Mouse (Mus musculus): ENCODE measurements around the gene Slc35d1.

Slc35d1 gene

DNA sequence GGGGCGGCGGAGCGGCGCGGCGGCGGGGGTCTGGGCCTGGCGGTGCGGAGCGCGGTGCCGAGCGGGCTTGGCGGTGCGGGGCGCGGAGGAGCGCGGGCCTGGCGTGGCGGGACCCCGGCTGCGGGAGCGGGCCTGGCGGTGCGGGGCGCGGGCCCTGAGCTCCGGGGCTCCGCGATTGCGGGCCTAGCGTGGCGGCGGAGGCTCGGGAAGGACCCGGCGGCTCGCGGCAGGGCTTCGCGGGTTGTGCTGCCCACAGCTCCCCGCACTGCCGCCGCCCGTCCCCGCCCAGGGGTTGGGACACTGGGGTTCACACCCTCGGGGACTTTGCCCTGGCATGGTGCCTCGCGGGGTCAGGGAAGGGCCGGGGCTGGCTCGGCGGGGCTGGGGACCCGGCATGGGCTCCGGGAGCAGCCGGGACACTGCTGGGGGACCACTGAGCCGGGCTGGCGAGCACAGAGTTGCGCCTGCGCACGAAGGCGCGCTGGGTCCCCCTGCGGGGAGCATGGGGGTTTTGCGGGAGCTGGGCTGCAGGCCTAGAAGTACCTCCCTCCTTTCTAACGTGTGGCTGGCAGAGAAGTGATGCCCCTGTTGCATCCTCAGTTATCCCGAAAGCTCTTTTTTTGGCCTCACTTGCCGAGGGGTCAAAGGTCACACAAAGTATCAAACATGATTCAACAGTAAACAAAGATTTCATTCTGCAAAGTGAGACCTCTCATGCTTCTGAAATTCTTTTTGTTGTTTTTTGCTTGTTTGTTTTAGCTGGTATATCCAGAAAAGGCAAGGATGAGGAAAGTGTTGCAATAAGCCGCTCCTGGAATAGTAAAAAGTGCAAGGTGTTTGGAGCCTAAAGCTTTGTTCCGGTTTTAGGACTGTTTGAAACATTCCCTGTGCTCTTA, at the start of gene Slc35d1:
TSS of gene Slc35d1 (minus strand) at position 240 of the 896 bp plus-strand sequence.
- peak; percentile 85 for DNase-seq

DNA sequence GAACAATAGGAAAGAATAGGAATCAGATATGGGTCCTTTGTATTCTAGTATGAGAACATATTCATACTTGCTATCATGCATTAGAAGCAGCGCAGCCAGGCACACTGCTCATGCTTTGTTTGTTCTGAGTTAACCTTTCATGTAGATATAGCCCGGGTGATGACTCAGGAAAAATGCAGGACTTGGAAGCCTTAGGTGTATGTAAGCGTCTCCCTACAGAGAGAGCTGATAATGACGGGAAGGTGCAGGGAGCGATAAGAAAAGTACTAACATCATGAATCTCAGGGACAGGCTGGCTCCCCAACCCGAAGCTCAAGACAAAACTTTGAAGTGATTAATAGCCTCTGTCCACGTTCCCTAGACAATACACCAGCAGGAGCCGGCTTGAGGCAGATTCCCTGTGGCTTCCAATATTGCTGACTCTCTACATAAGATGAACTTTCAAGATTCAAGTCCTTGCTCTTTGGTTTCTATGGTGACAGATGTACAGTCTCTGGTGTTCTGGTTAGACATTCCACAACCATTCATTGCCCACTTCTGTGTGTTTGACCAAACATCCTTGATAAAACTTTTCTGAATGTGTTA, 48.9 kb upstream of the Slc35d1 start:
- no peak for DNase-seq

DNA sequence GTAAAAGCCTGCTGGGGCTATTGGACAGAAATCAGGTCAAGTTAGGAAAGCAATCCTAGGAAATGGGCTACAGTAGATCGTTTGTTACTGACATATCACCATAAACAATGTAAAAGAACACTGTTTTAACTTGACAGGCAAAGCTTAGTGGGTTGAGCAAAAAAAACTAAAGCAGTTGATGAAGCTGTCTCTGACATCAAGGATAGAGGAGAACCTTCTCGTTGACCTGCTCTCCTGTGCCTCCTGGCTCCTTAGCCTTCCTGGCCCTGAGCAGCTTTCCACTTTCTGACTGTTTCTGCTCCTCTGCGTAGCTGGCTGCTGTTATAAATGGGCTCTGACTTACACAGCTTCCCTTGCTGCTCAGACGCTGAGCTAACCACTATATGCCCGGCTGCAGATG, 48.4 kb upstream of the Slc35d1 start:
- DNase-seq = no peak

DNA sequence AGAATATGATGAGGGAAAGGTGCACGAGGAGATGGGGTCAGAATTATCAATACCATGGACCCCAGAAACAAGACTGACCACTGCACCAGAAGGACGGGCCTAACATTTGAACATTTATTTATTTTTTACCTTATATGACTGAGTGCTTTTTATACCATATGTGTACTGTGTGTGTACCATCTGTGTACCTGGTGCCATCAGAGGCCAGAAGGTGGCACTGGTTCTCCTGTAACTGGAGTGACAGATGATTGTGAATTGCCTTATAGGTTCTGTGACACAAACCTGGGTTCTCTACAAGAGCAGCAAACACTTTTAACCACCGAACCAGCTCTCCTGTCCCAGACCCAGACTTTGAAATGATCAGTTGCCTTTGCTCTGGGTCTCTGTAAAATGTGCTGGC, 43.9 kb upstream of the Slc35d1 start:
- no peak for DNase-seq

DNA sequence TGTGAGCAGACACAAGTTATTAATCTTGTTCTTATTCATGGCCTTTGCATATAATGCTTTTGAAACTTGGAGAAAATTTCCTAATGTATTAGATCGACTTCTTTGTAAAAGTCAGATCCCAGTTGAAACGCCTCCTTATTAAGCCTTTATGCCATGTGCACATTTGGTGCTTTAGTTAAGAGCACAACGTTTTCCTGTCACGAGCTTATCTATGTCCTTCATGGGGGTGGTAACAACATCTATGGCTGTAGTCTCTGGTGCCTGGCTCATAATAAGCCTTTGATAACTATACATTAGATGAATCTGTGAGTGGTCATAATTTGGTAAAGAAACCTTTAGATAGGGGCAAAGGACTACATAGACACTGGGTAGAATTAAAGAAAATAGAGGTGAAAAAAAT, 38.9 kb upstream of the Slc35d1 start:
- DNase-seq = no peak

DNA sequence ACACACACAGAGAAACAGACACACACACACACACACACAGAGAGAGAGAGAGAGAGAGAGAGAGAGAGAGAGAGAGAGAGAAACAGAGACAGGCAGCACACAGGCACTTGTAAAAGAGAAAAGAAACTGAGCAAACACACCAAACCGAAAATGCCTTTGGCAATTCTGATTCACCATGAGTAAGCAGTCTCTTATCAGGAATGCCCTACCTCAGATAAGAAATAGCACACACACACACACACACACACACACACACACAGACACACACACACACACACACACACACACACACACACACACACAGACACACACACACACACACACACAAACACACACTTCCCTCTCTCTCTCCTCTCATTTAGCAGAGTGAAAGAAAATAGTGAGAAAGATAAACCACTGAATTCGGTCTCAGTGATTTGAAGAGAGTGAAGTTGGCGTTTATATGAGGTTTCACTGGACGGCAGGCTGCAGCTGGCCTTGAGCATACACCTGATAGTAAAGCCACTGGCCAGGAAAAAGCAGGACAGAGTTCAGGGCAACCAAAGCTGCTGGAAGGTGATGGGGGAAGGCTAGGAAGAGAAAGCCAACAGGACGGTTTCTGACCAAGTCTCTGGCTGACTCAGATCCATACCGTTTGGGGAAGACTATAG, 34.6 kb upstream of the Slc35d1 start:
- no peak for DNase-seq

DNA sequence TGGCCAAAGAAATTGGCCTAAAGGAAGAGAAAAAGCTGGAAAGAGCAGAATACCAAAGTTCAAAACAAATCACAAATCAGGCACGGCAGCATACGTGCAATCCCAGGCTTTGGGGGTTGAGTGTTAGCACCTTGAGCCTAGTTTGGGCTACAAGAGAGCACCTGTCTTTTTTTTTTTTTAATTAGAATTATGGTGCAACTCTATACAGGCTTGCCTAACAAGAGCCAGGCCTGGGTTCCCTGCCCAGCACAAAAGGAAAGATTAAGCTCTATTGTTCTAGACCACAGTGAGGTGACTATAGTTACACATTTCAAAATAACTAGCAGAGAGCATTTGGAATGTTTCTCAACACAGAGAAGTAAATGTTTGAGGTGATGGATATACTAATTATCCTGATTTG, 32.8 kb upstream of the Slc35d1 start:
- no peak for DNase-seq

DNA sequence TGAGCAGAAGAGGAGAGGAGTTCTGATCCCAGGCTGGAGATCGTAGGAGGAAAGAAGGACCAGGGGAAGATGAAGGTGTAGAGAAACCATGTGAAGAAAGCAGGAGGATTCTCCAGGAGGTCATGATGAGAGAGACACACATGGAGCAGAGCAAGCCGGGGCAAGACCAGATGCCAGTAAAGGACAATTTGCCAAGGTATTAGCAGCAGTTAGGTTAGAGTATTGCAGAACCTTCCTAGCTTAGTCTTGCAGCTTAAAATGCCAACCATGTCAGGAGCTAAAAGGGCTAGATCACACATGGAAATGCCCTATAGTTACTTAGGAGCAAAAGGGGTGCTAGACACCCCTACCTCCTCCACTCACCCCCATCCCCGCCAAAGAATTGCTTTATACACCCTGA, 32.3 kb upstream of the Slc35d1 start:
- no peak for DNase-seq

DNA sequence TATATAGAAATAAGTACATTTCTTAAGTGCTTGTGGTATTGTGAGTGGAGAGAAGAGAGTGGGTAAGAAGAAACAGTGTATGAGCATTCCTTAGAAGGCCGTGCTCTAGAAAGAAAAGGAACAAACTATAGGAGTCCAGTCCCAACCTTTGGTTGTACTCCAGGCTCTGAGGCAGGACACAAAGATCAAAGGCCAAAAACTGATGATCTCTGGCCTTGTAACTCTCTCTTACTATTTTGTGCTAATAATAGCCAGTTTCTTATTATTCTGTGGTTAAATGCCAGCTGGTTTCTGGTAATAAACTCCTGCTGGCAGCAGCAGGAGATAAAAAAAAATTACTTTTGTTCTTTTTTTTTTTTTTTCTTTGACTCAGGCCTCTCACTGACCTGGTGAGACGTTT, 17.2 kb upstream of the Slc35d1 start:
- no peak for DNase-seq

DNA sequence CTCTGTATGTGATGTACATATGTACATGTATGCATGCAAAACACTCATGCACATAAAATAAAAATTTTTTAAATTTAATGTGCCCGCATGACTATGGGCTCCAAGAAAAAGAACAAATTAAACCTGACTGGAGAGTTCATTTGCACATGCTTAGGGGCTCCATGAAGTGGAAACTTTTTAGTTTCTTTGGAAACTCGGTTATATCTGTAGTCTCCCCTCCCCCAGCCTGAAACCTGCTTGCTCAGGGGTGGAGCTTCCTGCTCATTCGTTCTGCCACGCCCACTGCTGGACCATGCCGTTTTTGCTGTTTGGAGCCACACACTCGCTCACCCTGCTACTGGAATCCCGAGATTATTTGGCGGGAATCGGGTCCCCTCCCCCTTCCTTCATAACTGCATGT, 7.9 kb upstream of the Slc35d1 start:
- no peak for DNase-seq

DNA sequence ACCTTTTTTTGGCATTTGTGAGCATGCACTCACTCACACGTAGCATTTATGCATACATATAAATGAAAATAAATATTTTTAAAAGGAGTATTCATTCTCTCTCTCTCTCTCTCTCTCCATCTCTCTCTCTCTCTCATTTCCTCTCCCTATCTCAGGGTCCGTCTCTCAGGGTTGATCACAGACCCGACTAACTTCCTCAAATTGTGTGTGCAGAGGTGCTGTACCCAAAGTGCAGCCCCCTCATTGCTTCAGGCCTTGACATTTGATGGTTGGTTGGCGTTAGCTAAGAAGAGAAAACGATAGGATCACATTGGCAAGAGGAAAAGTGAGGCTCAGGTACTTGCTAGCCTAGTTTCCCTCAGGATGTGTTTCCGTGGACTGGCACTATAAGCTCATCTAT, 6.8 kb upstream of the Slc35d1 start:
- no peak for DNase-seq

DNA sequence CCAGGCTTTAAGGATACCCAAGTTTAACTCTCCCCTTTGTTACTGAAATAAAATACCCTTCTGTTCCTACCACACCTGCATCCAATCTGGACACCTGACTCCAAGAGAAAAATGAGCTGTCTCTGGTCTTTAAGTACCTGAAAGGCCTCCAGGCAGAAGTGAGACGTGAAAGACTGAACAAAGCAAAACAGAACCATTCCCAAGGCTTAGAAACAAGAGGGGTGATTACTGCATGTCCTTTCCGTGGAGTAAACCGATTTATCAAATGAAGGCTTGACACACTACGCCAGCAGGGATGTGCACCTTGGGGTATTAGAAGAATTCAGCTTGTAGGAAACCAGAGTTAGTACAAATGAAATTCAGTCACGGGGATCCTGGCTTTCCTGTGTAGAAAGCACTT, 4.0 kb upstream of the Slc35d1 start:
- no peak for DNase-seq

DNA sequence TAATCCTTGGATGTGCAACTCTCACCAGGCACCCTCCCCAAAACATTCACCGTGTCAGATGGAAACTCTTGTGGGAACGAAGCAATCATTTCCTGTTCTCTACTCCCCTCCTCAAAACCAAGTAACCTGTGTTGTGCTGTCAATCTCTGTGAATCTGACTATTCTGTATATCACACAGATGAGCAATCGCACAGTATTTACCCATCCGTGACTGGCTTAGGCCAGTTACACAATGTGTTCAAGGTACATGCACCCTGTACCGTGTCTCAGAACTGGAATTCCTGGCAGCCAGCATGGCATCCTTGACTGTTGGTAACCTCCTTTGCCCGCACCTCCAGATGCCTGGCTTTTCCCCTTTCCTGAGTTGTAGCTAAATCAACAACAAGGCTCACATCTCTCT, 1.1 kb upstream of the Slc35d1 start:
- DNase-seq = no peak

DNA sequence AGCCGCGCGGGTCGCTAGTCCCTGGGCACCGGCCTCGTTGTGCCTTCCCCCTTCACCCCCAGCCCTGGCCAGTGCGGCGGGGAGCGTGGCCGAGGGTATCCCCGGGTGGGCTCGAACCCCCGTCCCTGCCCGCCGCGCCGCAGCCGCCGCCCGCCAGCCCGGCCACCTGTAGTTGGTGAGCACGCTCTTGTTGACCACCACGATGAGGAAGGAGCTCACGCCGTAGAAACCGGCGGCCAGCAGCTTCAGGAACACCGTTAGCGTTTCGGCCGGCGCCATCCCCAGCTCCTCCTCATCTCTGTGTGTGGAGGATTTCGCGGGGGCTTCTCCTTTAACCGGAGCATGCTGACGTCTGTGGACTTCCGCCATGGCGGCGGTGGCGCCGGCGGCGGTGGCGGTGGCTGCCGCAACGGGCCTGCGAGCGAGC, 453 bp downstream of the Slc35d1 start:
- DNase-seq = peak; percentile 68

DNA sequence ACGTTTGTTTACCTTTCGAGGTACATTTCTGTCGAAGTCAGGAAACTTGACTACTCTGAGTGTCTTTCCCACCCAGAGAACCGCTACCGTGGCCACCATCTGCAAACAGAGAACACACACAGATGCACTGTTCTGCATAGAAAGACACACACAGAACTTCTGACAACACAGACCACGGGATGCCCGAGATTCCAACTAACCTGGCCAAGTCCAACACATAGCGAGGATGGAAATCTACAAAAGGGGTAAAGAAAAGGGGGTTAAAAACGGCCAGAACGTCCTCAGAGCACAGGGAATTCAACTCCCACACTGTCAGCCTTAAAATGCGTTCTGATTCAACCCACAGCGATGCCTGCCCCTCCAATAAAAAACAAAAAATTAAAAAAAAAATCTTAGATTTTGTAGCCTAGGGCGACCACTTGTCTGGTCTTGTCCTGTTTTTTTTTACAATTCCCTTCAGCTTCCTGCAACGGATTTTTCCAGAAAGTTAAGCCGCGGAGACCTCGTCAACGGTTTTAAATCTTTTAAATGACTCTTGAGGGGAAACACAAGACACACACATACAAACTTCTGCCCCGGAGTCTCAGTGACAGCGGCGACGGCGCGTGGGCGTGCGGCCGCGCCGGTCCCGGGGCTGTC, 986 bp downstream of the Slc35d1 start:
- DNase-seq = no peak

DNA sequence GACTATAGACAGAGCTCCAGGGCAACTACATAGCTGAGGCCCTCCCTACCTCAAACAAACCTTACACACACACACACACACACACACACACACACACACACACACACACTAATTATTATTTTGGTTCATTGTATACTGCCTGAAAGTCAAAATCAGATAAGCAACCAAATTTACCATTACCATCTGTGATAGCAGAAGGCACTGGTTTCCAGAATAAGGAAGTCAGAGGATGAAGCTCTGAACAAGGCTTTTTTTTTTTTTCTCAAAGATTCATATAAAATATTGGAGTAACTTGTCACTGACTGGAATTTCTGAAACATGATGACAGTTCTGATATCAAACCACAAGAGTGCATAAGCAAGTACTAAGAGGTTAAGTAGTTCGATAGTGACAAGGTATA, 6.4 kb downstream of the Slc35d1 start:
- DNase-seq = no peak

DNA sequence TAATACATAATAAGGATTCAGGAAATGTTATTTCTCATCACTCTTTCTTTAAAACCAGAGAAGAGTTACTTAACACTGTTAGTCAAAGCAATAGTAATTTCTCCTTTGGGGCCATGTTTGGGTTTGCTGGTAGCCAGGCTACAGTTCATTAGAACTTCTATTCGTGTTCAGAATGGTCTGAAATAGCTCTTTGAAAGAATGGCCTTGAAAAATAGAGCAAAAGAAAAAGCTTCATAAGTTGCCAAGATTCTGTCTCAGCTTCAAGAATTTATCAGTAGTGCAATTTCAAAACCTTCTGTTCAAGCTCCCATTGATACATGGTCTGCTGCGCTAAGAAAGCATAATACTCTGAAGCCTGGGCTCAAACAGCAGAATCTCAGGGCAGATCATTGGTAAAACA, 11.3 kb downstream of the Slc35d1 start:
- no peak for DNase-seq

DNA sequence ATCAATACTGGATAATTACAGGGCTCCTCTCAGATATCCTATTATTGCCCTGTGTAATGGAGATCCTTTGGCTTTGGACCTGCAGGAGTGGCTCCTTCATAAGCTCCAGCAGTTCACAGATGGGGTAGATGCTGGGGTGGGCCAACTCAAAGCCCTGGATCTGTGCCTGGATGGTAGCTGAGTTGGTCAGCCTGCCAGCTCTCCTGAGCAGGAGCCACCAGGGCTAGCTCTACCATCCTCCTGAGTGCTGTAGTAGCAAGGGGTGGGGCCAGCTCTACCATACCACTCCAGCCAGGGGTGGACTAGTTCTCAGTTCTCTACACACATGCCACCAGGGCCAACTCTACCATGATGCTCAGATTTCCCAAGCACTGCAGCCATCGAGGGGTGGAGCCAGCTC, 14.9 kb downstream of the Slc35d1 start:
- DNase-seq = no peak

DNA sequence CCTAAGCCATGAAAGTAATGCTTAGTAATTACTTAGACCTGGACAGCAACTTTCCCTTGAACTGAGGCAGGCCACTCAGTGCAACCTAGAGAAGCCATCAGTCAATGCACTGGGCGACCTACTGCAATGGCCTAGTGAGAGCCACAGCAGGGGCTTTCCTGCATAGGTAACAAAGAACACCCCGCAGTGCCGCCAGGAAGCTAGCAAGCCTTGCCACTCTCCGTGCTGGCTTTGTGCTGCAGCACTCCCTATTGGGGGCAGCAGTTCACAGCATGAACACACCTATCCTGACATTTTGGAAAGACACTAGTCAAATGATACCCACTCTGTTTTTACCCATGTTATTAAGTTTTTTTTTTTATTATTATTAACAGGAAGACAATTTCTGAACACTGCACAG, 15.9 kb downstream of the Slc35d1 start:
- no peak for DNase-seq

DNA sequence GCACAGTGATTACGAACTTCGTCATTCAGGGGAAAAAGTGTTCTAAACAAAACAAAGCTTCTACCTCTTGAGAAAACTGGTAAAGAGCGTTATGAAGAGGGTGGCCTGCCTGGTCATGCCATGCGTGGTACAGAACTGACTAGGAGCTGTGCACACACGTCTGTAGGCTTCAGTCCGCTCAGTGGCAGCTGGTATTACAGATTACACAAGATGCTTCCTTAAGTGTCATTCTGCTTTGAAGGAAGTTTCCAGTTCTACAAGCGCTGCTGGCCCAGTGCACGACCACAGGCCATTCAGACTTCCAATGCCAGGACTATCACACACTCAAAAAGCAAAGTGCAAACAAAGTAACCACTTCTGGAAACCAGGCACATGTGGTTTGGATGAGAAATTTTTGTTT, 17.6 kb downstream of the Slc35d1 start:
- no peak for DNase-seq

DNA sequence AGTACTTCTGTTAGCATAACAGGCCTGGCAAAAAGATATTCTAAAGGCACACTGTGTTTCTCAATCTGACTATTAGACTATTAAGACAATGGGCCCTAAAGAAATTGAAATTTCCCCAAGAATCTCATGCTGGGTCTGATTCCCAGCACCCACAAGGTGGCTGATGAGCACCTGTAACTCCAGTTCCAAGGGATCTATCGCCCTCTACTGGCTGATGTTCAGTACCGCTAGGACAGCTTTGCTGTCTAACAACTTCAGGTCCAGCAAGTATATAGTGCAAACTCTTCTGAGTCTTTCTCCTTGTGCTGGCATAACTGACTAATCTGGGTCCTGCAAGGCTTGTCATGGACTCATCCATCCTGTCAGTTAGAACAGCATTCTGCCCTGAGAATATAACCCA, 22.5 kb downstream of the Slc35d1 start:
- no peak for DNase-seq

DNA sequence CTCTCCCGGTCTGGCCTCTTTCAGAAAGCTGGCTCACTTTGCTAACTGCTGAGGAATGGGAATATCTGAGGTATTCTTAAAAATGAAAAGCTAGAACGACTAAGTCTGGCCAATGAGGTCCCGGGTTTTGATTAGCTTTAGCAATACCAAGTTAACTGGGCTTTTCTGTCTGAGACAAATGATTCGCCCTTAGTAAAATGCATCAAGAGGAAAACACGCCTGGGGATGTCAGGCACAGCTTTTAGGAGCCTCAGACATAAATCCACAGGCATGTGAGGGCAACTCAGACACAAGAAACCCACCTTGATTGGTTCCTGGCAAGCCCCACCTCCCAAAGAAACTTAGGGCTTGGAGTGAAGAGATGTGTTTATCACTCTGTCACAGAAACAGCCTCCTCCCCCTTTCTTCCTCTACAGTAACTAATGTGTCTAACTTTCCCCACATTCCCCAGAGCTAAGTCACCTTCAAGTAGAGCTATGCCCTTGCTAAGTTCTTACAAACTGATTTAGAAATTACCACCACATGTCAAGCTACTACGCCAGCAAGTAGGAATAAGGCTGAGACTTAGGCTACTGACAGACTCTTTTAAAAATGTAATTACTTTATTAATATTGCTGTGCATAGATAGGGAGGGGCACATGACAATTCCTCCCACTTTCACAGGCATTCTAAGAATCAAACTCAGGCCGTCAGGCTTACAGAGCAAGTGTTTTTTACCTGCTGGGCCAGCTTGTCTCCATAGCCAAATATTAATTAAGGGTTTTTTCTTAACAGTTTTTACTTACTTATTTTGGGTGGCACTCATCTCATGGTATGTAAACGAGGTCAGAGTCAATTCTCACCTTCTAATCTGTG, 26.0 kb downstream of the Slc35d1 start:
- no peak for DNase-seq
